Mouse (Mus musculus) forebrain, postnatal 0 days (tissue): ENCODE measurements around the gene Sh3gl2. TPM values are rescaled to one million over a fixed set of nuclear protein-coding genes. Genes with fewer than 3 reads are reported as not detected.

Experiments used
- ATAC-seq: fragments of 200-750 bp; cut with Nextera tagmentation; 2 replicates; pipeline ENCODE4 v1.8.0; 2017; ENCODE audit warnings: mild to moderate bottlenecking, moderate library complexity
- DNase-seq: peaks from one replicate; pipeline ENCODE4 v3.0.0-alpha.2; 2015
- H3K27ac ChIP-seq: fragments of 300-500 bp; sonication (generic); 2 replicates; pipeline ENCODE4 v1.5.1; 2014; ENCODE audit warnings: low read depth, mild to moderate bottlenecking, antibody characterized with exemption, low read length, moderate library complexity, mixed read lengths
- H3K27me3 ChIP-seq: fragments of 300-500 bp; sonication (generic); 2 replicates; pipeline ENCODE4 v1.6.1; 2014; ENCODE audit warnings: mild to moderate bottlenecking, low read length, mixed read lengths; ENCODE audit not compliant: insufficient read depth
- H3K36me3 ChIP-seq: fragments of 300-500 bp; sonication (generic); 2 replicates; pipeline ENCODE4 v1.6.1; 2014; ENCODE audit warnings: mild to moderate bottlenecking, moderate library complexity; ENCODE audit not compliant: insufficient read depth
- H3K4me1 ChIP-seq: fragments of 300-500 bp; sonication (generic); 2 replicates; pipeline ENCODE4 v1.6.1; 2014; ENCODE audit warnings: antibody characterized with exemption; ENCODE audit not compliant: insufficient read depth
- H3K4me2 ChIP-seq: fragments of 300-500 bp; sonication (generic); 2 replicates; pipeline ENCODE4 v1.6.1; 2014; ENCODE audit warnings: low read depth, mild to moderate bottlenecking, moderate library complexity
- H3K4me3 ChIP-seq: fragments of 300-500 bp; sonication (generic); 2 replicates; pipeline ENCODE4 v1.5.1; 2014; ENCODE audit warnings: low read depth, low read length, mixed read lengths
- H3K9ac ChIP-seq: fragments of 300-500 bp; sonication (generic); 2 replicates; pipeline ENCODE4 v1.6.1; 2014; ENCODE audit warnings: mild to moderate bottlenecking
- H3K9me3 ChIP-seq: fragments of 300-500 bp; sonication (generic); 2 replicates; pipeline ENCODE4 v1.6.1; 2016; ENCODE audit warnings: low read length
- CTCF ChIP-seq: sonication (generic); IDR thresholded peaks from 2 replicates; pipeline ENCODE4 v1.5.1; 2016; ENCODE audit warnings: antibody characterized with exemption, control low read depth, low read depth
- WGBS: fragments of 180-500 bp; shearing (Covaris S2); extraction: QIAGEN DNeasy Blood & Tissue Kit; methylation state at CpG from one replicate; pipeline ENCODE4 v1.1.7; 2014; 5-methylcytosine and 5-hydroxymethylcytosine counted together
- polyA plus RNA-seq: library from polyadenylated mRNA; unstranded; fragments of >200 nt; fragmentation: Nextera tagmentation; extraction: Ambion mirVana; gene quantifications from 2 replicates; pipeline ENCODE4 v1.2.1, GENCODE M21; 2015
- total RNA-seq: library from RNA; depleted of rRNA; stranded (reverse); fragments of >200 nt; gene quantifications from 2 replicates; pipeline ENCODE4 v1.2.3, GENCODE M21; 2014

The Sh3gl2 gene
- total and polyA plus RNA-seq, 2 experiments from 2014 or later, result 31.9 to 122 TPM

DNA sequence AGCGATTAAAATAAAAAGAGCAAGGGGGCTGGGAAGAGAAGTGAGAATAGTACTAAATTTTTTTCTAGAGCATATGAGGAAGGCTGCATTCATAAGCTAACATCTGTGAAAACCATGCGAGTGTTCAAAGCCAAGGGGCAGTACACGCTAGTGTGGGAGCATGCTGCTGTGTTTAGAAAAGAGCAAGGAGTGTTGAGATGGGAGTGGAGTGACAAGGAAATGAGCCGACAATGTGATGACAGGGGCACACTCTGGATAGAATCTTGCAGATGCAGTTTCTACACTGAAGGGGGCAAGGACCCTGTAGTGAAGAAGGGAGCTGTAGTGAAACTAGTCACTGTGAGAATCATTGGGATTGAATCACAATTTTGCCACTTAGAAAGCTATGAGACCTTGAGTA is 481.2 kb downstream of the Sh3gl2 start:
- DNase-seq, result no peak
- Histone ChIP-seq H3K27ac (no peak overlapping the region), H3K4me3 (no peak overlapping the region), H3K4me1 (no peaks in the 10 kb centered on the region), H3K27me3 (no peaks in the 10 kb centered on the region), H3K36me3 (no peaks in the 10 kb centered on the region), H3K9me3 (no peaks in the 10 kb centered on the region), H3K9ac (no peak overlapping the region), H3K4me2 (no peak overlapping the region)
- no peak for TF ChIP-seq CTCF
- ATAC-seq, result no peak
- 86% methylated on average over 4 of the region's 4 CpGs for WGBS
